Mouse (Mus musculus) small intestine, adult 2 months (tissue): ENCODE results near the gene Ift22.

Experiments
- CTCF ChIP-seq: fragments of 200-500 bp; IDR thresholded peaks from 2 replicates; pipeline ENCODE4 v1.5.1; 2012; ENCODE audit warnings: low read depth, mild to moderate bottlenecking, control low read depth, inconsistent platforms, low read length, moderate library complexity, mixed read lengths; ENCODE audit not compliant: insufficient replicate concordance, insufficient read length; ENCODE audit errors: extremely low read depth
- POLR2A ChIP-seq: fragments of 200-500 bp; IDR thresholded peaks from 2 replicates; pipeline ENCODE4 v1.6.1; 2012; ENCODE audit warnings: low read depth, mild to moderate bottlenecking, control low read depth, inconsistent platforms, low read length, moderate library complexity

GRCm38 (mm10) chr5:136914183-136914582 is 6.2 kb downstream of the Ift22 start:
- TF ChIP-seq CTCF = no peak
- no peak for TF ChIP-seq POLR2A
